Mouse (Mus musculus) liver, embryonic 14.5 days (tissue): ENCODE data around the gene Igfbp3. TPM values are rescaled to one million over a fixed set of nuclear protein-coding genes. Genes with fewer than 3 reads are reported as not detected.

Source experiments
- ATAC-seq: fragments of 200-750 bp; cut with Nextera tagmentation; 2 replicates; pipeline ENCODE4 v1.8.0; 2017; ENCODE audit warnings: moderate number of reproducible peaks, mild to moderate bottlenecking, moderate library complexity; ENCODE audit not compliant: insufficient read depth
- DNase-seq, 3 experiments: peaks; one replicate each; pipeline ENCODE4 v3.0.0-alpha.2; 2012 to 2013; ENCODE audit warnings: low read depth in 3 of 3, low spot score in 3 of 3
- H3K27ac ChIP-seq: fragments of 300-500 bp; sonication (generic); 2 replicates; pipeline ENCODE4 v1.5.1; 2014; ENCODE audit warnings: moderate library complexity, mild to moderate bottlenecking, control low read depth, inconsistent platforms
- H3K27me3 ChIP-seq: fragments of 300-500 bp; sonication (generic); 2 replicates; pipeline ENCODE4 v1.6.1; 2014; ENCODE audit warnings: mild to moderate bottlenecking, low read length, moderate library complexity; ENCODE audit not compliant: control insufficient read depth, insufficient read depth
- H3K36me3 ChIP-seq: fragments of 300-500 bp; sonication (generic); replicated peaks from 2 replicates; pipeline ENCODE4 v1.6.1; 2014; ENCODE audit warnings: low read depth; ENCODE audit not compliant: control insufficient read depth, insufficient read depth
- H3K4me1 ChIP-seq, 2 experiments: fragments of 200-500 bp in 1 of 2; fragments of 300-500 bp in 1 of 2; sonication (generic) in 1 of 2; replicated peaks; 2 replicates each; pipeline ENCODE4 v1.6.1; 2012 to 2014; ENCODE audit warnings: antibody characterized with exemption in 1 of 2, inconsistent platforms in 1 of 2, low read length in 1 of 2; ENCODE audit not compliant: control insufficient read depth in 2 of 2, insufficient read depth in 2 of 2
- H3K4me2 ChIP-seq: fragments of 300-500 bp; sonication (generic); 2 replicates; pipeline ENCODE4 v1.6.1; 2014; ENCODE audit warnings: low read depth, mild to moderate bottlenecking, control low read depth, moderate library complexity
- H3K4me3 ChIP-seq, 2 experiments: fragments of 200-500 bp in 1 of 2; fragments of 300-500 bp in 1 of 2; sonication (generic) in 1 of 2; 2 replicates each; pipeline ENCODE4 v1.5.1; 2012 to 2014; ENCODE audit warnings: low read depth in 2 of 2, low read length in 2 of 2, mild to moderate bottlenecking in 2 of 2, control low read depth in 1 of 2, inconsistent platforms in 1 of 2, moderate library complexity in 1 of 2; ENCODE audit not compliant: insufficient read depth in 1 of 2
- H3K9ac ChIP-seq: fragments of 300-500 bp; sonication (generic); replicated peaks from 2 replicates; pipeline ENCODE4 v1.6.1; 2014; ENCODE audit warnings: mild to moderate bottlenecking, control low read depth, moderate library complexity
- H3K9me3 ChIP-seq: fragments of 300-500 bp; sonication (generic); 2 replicates; pipeline ENCODE4 v1.6.1; 2016; ENCODE audit warnings: low read length, mixed read lengths; ENCODE audit not compliant: control insufficient read depth
- CTCF ChIP-seq: IDR thresholded peaks from 2 replicates; pipeline ENCODE4 v1.5.1; 2016; ENCODE audit warnings: antibody characterized with exemption, low read depth, control low read depth
- EP300 ChIP-seq: IDR thresholded peaks from 2 replicates; pipeline ENCODE4 v1.6.1; 2016; ENCODE audit warnings: antibody characterized with exemption, low read depth
- WGBS: fragments of 180-500 bp; shearing (Covaris S2); extraction: QIAGEN DNeasy Blood & Tissue Kit; methylation state at CpG from one replicate; pipeline ENCODE4 v1.1.7; 2014; ENCODE audit not compliant: insufficient replicate concordance; 5-methylcytosine and 5-hydroxymethylcytosine counted together
- polyA plus RNA-seq, 2 experiments: library from polyadenylated mRNA; depleted of rRNA in 1 of 2; stranded (reverse) in 1 of 2; unstranded in 1 of 2; fragments of >200 nt; fragmentation: Nextera tagmentation in 1 of 2; extraction: Ambion mirVana in 1 of 2; gene quantifications; 2 replicates each; pipeline versions ENCODE4 v1.2.1 to v1.2.3; 2012 to 2014

Igfbp3 gene
- 13.7 and 21.4 TPM in 2 replicates for polyA plus RNA-seq (2012; rRNA removed)
- 19.0 and 21.5 TPM in 2 replicates for polyA plus RNA-seq (2014; fragmentation: Nextera tagmentation; extraction: Ambion mirVana)

DNA sequence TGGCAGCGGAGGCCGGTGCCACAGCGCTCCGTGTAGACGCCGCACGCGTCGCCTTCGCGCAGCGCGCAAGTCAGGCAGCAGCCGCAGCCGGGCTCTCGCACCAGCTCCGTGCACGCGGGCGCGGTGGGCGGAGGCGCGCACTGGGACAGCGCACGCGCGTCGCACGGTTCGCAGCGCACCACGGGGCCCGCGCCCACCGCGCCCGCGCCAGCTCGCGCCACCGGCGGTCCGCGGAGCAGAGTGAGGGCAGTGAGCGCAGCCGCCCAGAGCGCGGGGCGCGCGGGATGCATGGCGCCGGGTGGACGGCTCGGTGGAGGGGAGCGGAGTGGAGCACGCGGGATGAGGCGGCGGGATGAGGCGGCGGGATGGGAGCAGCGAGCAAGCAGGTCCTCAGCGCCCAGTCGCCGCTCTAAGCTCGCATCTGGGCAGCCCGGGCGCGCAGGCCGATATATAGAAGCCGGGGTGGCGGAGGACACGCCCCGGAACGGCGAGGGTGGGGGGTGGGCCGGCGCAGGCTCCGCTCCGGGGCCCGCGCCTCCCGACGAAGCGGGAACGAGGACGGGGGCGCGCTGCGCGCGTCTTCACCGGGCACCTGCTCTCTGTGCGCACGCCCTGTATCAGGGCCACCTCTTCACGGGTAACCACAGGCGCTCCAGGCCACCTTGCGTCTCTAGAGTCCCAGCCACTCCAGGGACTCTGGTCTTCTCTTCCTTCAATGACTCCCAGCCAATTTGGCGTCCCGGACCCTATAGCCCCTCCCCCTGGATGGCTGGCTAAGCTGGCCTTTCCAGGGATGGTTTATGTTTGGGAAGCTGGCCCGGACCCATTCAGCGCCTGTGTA lies at the start of gene Igfbp3:
Gene Igfbp3 (minus strand): TSS at position 423 of the 841 bp plus-strand sequence.
- Histone ChIP-seq H3K27ac (no peak within 1 kb of the TSS), H3K4me2 (peak within 1 kb of the TSS; percentile 21), H3K4me3 (peak within 1 kb of the TSS; percentile 24 to 33), H3K9ac (no peak within 1 kb of the TSS), H3K4me1 (no peaks in the 10 kb centered on the region), H3K27me3 (peaks cover 34% of the 10 kb centered on the region), H3K9me3 (no peaks in the 10 kb centered on the region), H3K36me3 (no peaks in the 10 kb centered on the region)
- TF ChIP-seq CTCF = no peak
- TF ChIP-seq EP300 = no peak
- DNase-seq (no peak), ATAC-seq (0 out of 2 replicates have a peak, but pooled peaks have one; percentile 15)
- 1% methylated on average over 102 of the region's 104 CpGs for WGBS

GRCm38 (mm10) chr11:7250870-7251269 lies 37.1 kb upstream of the Igfbp3 start:
- WGBS = 66% methylated on average over 5 of the region's 5 CpGs

DNA sequence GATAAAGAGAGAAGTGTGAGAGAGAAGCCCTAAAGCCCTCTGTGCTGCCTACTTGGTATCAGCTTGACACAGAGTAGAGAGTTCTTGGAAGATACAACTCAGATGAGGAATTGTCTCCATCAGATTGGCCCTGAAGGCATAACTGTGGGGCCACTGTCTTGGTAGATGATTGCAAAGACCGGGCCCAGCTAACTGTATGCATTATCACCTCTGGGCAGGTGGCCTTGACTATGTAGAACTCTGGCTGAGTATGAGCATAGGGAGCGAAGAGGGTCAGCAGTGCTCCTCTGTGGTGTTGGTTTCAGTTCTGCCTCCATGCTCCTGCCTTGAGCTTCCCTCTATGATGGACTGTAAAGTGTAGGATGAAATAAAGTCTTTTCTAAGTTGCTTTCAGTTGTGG lies 36.7 kb upstream of the Igfbp3 start:
- no peak overlapping the region for H3K4me3 ChIP-seq
- no peaks in the 10 kb centered on the region for H3K27me3 ChIP-seq
- no peak for ATAC-seq
- no peaks in the 10 kb centered on the region for H3K4me1 ChIP-seq
- no peak overlapping the region for H3K4me2 ChIP-seq
- no peaks in the 10 kb centered on the region for H3K36me3 ChIP-seq
- no peaks in the 10 kb centered on the region for H3K9me3 ChIP-seq
- no peak overlapping the region for H3K9ac ChIP-seq
- H3K27ac ChIP-seq = no peak overlapping the region
- 40% methylated on average over 2 of the region's 2 CpGs for WGBS
- TF ChIP-seq CTCF (no peak), EP300 (no peak)
- no peak for DNase-seq

More at GRCm38 (mm10) chr11:7250870-7251269, 37.1 kb upstream of the Igfbp3 start:
- no peak for DNase-seq
- Histone ChIP-seq H3K4me3 (no peak overlapping the region), H3K4me1 (no peaks in the 10 kb centered on the region), H3K27me3 (no peaks in the 10 kb centered on the region), H3K9me3 (no peaks in the 10 kb centered on the region), H3K4me2 (no peak overlapping the region), H3K27ac (no peak overlapping the region), H3K9ac (no peak overlapping the region), H3K36me3 (no peaks in the 10 kb centered on the region)
- TF ChIP-seq CTCF (no peak), EP300 (no peak)
- ATAC-seq = no peak

DNA sequence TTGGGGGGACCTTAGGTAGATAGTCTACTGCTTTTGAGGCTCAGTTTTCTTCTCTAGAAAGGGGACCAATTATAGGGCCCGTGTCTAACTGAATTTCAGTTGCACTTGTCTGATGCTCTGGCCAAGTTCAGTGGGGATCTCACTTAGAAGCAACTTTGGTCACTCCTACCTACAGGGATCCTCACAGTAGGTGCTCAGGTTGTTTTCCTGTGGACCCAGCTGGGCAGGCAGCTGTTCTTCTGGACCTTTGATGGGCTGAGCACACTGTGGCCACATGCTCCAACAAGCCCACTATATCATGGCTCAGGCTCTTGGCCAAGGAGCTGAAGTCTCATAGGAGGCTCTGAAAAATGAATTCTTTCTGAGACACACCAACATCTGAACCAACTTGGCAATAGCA lies 31.1 kb upstream of the Igfbp3 start:
- no peaks in the 10 kb centered on the region for H3K4me1 ChIP-seq
- TF ChIP-seq CTCF (no peak), EP300 (no peak)
- H3K27ac ChIP-seq = no peak overlapping the region
- WGBS = 41% methylated on average over 1 of the region's 1 CpGs
- no peak overlapping the region for H3K4me2 ChIP-seq
- ATAC-seq = no peak
- no peaks in the 10 kb centered on the region for H3K27me3 ChIP-seq
- H3K4me3 ChIP-seq = no peak overlapping the region
- H3K9ac ChIP-seq = no peak overlapping the region
- no peaks in the 10 kb centered on the region for H3K9me3 ChIP-seq
- DNase-seq = no peak
- no peaks in the 10 kb centered on the region for H3K36me3 ChIP-seq

DNA sequence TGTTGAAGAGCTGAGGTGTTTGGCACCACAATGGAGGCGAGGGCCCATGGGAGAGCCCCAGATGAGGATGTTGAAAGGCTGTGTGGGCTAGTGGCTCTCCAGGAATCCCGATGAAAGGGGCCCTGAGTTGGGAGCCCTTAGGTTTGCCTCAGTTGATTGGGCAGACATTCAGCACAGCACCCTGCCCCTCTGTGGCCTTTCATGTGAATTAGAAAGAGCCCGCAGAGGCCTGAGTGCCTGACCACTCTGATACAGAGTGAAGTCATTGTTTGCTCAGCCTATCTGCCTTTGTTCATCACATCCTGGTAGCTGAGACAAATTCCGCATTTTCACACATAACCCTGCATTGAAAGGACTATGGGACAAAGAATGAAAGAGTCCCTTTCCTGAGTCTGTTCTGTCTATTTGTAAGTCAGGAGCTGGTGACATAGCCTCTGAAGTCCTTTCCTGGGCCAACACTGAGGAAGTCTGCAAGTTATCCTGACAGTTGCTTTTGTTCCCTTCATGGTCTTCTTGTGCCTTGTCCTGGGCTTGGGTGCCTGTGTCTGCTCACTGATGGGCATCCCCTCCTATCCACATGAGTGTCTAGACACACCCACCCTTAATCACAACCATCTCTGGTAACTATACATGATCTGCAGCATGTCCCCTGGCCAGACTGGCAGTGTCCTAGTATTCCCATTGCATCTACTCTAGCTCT lies 25.5 kb upstream of the Igfbp3 start:
- H3K27me3 ChIP-seq = no peaks in the 10 kb centered on the region
- H3K9me3 ChIP-seq = no peaks in the 10 kb centered on the region
- WGBS = 30% methylated on average over 4 of the region's 4 CpGs
- no peak overlapping the region for H3K4me3 ChIP-seq
- DNase-seq (no peak), ATAC-seq (no peak)
- H3K27ac ChIP-seq = no peak overlapping the region
- TF ChIP-seq CTCF (no peak), EP300 (no peak)
- H3K36me3 ChIP-seq = no peaks in the 10 kb centered on the region
- H3K9ac ChIP-seq = no peak overlapping the region
- no peaks in the 10 kb centered on the region for H3K4me1 ChIP-seq
- H3K4me2 ChIP-seq = no peak overlapping the region
